Mouse (Mus musculus) B cell, adult (primary cell): Measurements from ENCODE around the gene Zfp90. TPM values are rescaled to one million over a fixed set of nuclear protein-coding genes. Genes with fewer than 3 reads are reported as not detected.

Source experiments
- total RNA-seq: library from RNA; stranded (reverse); gene quantifications from 4 replicates; pipeline ENCODE4 v1.2.4, GENCODE M21; 2023; ENCODE audit not compliant: inconsistent age

Zfp90 gene
- 10.5 to 10.6 TPM (median 10.6 TPM) in 4 replicates for total RNA-seq

DNA sequence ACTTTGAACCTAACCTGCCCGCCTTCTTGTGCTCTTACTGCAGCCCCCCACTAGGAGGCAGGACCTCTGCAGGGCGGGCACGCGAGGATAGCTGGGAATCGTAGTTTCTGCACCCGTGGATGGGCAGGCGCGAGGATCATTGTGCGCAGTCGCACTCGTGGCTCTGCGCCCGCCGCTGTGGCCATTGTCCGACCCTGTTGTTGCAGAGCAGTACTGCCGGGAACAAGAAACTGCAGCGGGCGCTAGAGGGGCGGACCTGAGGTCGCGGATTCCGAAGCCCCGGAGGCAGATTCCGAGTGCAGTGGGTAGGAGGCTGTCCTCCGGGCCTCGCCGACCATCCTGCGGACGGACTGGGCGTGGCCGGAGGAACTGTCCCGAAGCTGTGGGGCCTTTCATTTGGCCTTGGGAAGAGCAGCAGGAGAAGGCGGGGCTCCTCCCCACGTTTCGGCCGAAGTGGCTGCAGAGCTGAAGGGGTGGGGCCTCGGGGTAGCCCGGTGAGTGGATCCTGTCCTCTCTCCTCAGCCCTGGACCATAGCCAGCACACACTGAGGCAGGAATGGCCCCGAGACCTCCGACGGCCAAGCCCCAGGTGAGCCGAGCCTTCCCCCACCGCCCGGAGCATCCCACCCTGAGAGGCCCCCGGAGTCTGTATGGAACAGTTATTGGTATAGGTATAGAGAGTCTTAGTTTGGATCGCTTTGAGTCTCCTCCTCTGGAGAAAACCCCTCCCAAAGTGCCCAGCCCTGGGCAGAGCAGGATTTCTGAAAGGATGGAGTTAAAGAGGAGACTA is at the start of gene Zfp90:
Gene Zfp90, plus strand, starts transcription at position 146 of the 790 bp plus-strand sequence.

Other genes starting within 250 kb of the Zfp90 start
- 29.1 to 35.1 TPM (median 30.3 TPM) in 4 replicates for gene Slc7a6, start 246.5 kb upstream of the Zfp90 start, total RNA-seq
- 59.9 to 68.4 TPM (median 63.9 TPM) in 4 replicates for gene Slc7a6os, start 204.4 kb upstream of the Zfp90 start, total RNA-seq
- 32.3 to 40.1 TPM (median 35.3 TPM) in 4 replicates for gene Prmt7, start 204.4 kb upstream of the Zfp90 start, total RNA-seq
- gene Smpd3, start 77.3 kb upstream of the Zfp90 start, total RNA-seq = 5.8 to 7.1 TPM (median 6.3 TPM) in 4 replicates
- not detected in 4 replicates for gene 6030452D12Rik, start 85.2 kb downstream of the Zfp90 start, total RNA-seq
- gene Cdh3, start 95.6 kb downstream of the Zfp90 start, total RNA-seq = not detected in 4 replicates
- gene Gm10073, start 158.1 kb downstream of the Zfp90 start, total RNA-seq = 296 to 371 TPM (median 310 TPM) in 4 replicates
- not detected in 4 replicates for gene Cdh1, start 188.0 kb downstream of the Zfp90 start, total RNA-seq